Mouse (Mus musculus) forebrain, embryonic 15.5 days (tissue): ENCODE measurements around the gene Pax2. TPM values are rescaled to one million over a fixed set of nuclear protein-coding genes. Genes with fewer than 3 reads are reported as not detected.
"Not testable (repeated sequence)": the region's sequence is repeated elsewhere in the genome, so short reads cannot be mapped to it uniquely, and the experiment has no call there.

Experiments used
- ATAC-seq: fragments of 200-750 bp; cut with Nextera tagmentation; replicated peaks from 2 replicates; pipeline ENCODE4 v1.8.0; 2017; ENCODE audit warnings: mild to moderate bottlenecking, moderate TSS enrichment, moderate library complexity
- H3K27ac ChIP-seq: fragments of 300-500 bp; sonication (generic); replicated peaks from 2 replicates; pipeline ENCODE4 v1.5.1; 2015; ENCODE audit warnings: mild to moderate bottlenecking, inconsistent platforms
- H3K27me3 ChIP-seq: fragments of 300-500 bp; sonication (generic); 2 replicates; pipeline ENCODE4 v1.6.1; 2015; ENCODE audit warnings: inconsistent platforms
- H3K36me3 ChIP-seq: fragments of 300-500 bp; sonication (generic); 2 replicates; pipeline ENCODE4 v1.6.1; 2015; ENCODE audit warnings: mild to moderate bottlenecking, inconsistent platforms
- H3K4me1 ChIP-seq: fragments of 300-500 bp; sonication (generic); 2 replicates; pipeline ENCODE4 v1.6.1; 2015; ENCODE audit warnings: inconsistent platforms
- H3K4me2 ChIP-seq: fragments of 300-500 bp; sonication (generic); replicated peaks from 2 replicates; pipeline ENCODE4 v1.6.1; 2015; ENCODE audit warnings: mild to moderate bottlenecking, inconsistent platforms
- H3K4me3 ChIP-seq: fragments of 300-500 bp; sonication (generic); 2 replicates; pipeline ENCODE4 v1.5.1; 2015; ENCODE audit warnings: mild to moderate bottlenecking, inconsistent platforms
- H3K9ac ChIP-seq: fragments of 300-500 bp; sonication (generic); replicated peaks from 2 replicates; pipeline ENCODE4 v1.6.1; 2015; ENCODE audit warnings: mild to moderate bottlenecking, inconsistent platforms
- H3K9me3 ChIP-seq: fragments of 300-500 bp; sonication (generic); 2 replicates; pipeline ENCODE4 v1.6.1; 2016; ENCODE audit warnings: inconsistent platforms
- WGBS: fragments of 180-500 bp; shearing (Covaris S2); methylation state at CpG from one replicate; pipeline ENCODE4 v1.1.7; 2015; ENCODE audit warnings: mixed read lengths; 5-methylcytosine and 5-hydroxymethylcytosine counted together
- polyA plus RNA-seq: library from polyadenylated mRNA; unstranded; fragments of >200 nt; fragmentation: Nextera tagmentation; extraction: Ambion mirVana; gene quantifications from 2 replicates; pipeline ENCODE4 v1.2.1, GENCODE M21; 2015

Gene Pax2
- polyA plus RNA-seq, 1 experiment from 2014 or later, result 0.09 TPM

DNA sequence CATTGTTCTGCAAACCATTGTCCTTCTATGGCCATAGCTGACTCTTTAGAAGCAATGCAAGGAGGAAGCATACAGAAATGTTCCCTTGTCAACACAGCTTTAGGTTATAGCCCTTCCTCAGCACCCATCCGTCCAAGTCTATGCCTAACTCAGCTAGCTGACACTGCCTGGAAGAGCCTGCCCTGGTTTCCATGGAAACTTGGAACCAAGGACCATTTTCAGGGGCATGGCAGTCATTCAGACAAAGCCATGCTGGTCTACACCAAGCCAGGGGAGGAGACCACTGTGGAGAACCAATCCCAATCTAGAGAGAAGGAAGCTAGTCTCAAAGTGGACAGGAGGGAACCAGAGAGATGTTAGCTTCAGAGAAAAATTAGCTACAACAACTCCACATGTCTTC, 77.5 kb downstream of the Pax2 start:
- WGBS, result 37% methylated on average over 1 of the region's 1 CpGs
- Histone ChIP-seq H3K4me1 (peaks cover 26% of the 10 kb centered on the region), H3K27ac (no peak overlapping the region), H3K27me3 (peaks cover 69% of the 10 kb centered on the region), H3K4me3 (no peak overlapping the region), H3K9ac (no peak overlapping the region), H3K36me3 (no peaks in the 10 kb centered on the region), H3K4me2 (no peak overlapping the region), H3K9me3 (no peaks in the 10 kb centered on the region)
- no peak for ATAC-seq

DNA sequence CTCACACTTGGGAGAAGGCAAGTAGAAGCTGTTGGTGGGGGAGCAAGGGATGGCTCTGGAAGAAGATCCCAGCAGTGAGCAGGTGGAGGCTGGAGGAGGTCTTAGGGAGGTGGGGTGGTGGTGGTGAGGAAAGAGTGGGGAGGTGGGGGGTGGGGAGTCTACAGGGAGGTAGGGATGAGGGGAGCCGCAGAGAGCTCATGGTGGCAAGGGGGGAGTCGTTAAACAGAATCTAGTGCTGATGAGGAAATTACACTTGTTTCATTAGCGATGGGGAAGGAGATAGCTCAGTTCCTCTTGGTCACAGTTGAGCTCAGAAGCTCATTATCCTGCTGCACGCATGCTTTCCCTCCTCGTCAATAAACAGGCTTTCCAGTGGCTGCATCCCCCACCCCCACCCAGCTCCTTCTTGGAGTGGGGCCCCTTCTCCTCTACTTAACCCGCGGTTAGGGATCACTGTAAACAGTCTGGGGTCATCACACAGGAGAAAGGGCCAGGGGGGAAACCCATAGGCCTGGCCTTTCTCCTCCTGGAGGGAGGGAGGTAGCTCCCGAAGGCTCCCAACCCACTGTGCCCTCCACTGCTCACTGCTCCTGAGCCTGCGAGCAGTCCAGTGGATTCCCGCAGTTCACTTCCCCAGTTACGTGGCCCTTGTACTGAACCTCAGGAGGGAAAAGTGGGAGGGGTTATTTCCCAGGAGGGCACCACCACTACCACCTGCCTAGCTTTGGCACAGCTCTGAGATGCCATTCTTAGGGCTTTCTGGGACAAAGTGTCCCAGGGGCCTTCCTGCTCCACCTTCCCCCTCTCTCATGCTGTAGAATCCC, 78.6 kb downstream of the Pax2 start:
- no peak for ATAC-seq
- Histone ChIP-seq H3K4me3 (no peak overlapping the region), H3K27me3 (peaks cover 79% of the 10 kb centered on the region), H3K9ac (no peak overlapping the region), H3K27ac (no peak overlapping the region), H3K9me3 (no peaks in the 10 kb centered on the region), H3K4me1 (peaks cover 26% of the 10 kb centered on the region), H3K4me2 (no peak overlapping the region), H3K36me3 (no peaks in the 10 kb centered on the region)
- WGBS, result 10% methylated on average over 11 of the region's 11 CpGs

DNA sequence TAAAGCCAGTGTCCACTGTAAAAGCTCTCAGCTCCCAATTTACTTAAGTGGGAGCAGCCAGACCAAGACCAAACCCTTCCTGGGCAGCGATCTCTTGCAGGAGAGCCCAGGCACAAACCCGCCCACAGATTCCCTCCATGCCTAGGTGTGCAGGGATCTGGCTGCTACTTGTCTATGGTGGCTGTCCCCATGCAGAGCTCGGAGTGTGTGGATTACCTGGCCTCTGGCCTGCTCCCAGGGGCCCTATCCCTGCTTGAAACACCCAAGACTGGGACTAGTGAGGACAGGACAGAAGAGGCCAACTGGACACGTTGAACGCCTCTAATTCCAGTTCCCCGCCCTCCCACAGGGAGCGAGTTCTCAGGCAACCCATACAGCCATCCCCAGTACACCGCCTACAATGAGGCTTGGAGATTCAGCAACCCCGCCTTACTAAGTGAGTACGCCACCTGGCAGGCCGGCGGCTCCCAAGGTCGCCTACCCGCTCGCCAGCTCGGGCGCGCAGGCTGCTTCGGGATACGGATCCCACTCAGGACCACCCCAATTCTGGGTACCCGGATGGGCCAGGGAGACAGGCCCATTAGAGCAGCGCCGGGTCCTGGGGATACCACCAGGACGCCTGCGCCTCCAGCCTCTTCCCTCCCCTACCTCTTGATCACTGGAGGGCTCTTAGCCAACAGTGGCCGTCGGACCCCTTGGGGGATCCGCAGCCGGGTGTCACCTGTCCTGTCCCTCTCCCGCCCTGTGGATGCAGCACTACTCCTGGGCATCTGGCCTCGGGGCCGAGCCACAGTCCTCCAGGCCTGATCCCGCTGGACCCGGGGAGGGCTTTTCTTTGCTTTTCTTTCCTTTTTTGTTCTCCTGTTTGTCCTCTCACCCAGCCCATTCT, 79.4 kb downstream of the Pax2 start:
- WGBS, result 5% methylated on average over 34 of the region's 34 CpGs
- Histone ChIP-seq H3K4me1 (peaks cover 26% of the 10 kb centered on the region), H3K4me3 (peak overlapping the region; percentile 42), H3K9ac (peak overlapping the region; percentile 39; the same call in 1 of the 2 replicates), H3K4me2 (peak overlapping the region; percentile 80), H3K9me3 (no peaks in the 10 kb centered on the region), H3K27ac (no peak overlapping the region), H3K36me3 (no peaks in the 10 kb centered on the region), H3K27me3 (peaks cover 86% of the 10 kb centered on the region)
- no peak for ATAC-seq

DNA sequence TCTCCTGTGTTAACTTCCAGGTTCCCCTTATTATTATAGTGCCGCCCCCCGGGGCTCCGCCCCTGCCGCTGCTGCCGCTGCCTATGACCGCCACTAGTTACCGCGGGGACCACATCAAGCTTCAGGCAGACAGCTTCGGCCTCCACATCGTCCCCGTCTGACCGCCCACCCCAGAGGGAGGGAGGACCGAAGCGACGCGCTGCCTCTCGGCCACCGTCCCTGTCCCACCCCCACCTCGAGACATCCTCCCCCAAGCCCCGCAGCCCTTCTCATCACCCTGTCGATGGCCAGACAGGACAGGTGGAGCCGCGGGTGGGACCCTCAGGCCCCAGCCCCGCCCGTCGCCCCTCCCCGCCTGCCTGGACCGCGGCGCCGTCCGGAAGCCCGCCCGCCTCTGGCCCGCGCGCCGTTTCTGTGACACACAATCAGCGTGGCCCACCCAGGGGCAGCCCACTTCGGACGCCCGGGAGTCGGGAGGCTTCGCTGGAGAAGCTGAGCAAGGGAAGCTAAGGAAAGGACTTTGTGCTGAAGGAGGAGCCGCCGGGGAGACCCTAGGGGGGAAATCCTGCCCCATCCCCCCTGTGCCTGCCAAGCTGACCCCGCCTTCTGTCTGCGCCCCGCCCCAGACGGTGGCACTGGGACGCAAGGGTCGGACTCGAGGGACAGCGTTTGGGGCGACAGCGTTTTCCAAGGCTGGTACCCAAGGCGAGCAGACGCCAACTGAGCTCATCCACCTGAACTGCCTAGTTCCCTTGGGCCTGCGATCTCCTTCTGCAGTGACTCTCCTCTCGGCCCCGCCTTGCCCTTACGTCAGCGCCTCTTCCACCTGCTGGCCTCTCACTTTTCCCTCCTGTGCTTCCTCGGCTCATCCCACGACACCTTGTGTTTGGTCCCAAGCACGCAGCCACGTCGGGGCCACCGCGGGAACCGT, 80.4 kb downstream of the Pax2 start:
- H3K27me3 ChIP-seq, result peaks cover 83% of the 10 kb centered on the region
- no peaks in the 10 kb centered on the region for H3K36me3 ChIP-seq
- no peak overlapping the region for H3K27ac ChIP-seq
- 0 out of 2 replicates have a peak, but pooled peaks have one; percentile 35 for ATAC-seq
- H3K4me3 ChIP-seq, result peak overlapping the region; percentile 42
- H3K9ac ChIP-seq, result peak overlapping the region; percentile 39
- peak overlapping the region; percentile 80 for H3K4me2 ChIP-seq
- under 1% methylated on average over 71 of the region's 71 CpGs for WGBS
- H3K9me3 ChIP-seq, result no peaks in the 10 kb centered on the region
- H3K4me1 ChIP-seq, result peaks cover 26% of the 10 kb centered on the region

DNA sequence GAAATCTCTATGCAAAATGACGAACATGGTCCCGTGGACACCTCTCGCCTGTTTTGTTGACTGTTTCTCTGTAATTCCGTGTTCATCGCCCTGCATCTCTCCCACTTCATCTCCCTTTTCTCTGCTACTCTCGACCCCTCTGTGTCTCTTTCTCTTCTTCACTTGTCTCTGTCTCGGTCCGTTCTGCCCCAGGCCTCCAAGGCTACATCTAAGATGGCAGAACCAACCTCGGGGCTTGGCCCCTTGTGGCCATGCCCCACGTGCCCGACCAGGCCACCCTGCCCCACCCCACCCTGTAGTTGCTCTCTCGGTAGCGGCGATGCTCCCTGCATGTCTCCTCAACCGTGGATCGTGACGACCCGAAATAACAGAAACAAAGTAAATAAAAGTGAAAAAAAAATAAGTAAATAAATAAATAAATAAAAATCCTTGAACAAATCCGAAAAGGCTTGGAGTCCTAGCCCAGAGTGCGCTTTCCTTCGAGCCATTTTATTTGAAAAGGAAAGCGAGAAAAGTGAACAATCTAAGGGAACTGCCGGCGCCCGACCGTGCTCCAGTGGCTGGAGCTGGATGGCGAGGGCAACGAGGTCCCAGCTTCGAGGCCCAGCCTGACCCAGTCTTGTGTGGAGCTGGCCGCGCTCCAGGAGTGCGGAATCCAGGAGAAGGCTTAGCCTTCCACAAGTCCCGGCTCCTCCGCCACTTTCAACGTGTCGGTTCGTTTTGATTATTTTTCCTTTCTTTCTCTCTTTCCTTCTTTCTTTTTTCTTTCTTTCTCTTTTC, 81.8 kb downstream of the Pax2 start:
- peak overlapping the region; percentile 0; the same call in 1 of the 2 replicates for H3K4me3 ChIP-seq
- peaks cover 71% of the 10 kb centered on the region for H3K27me3 ChIP-seq
- peaks cover 26% of the 10 kb centered on the region for H3K4me1 ChIP-seq
- H3K9me3 ChIP-seq, result no peaks in the 10 kb centered on the region
- no peak overlapping the region for H3K9ac ChIP-seq
- WGBS, result 1% methylated on average over 37 of the region's 37 CpGs
- ATAC-seq, result no peak
- peak overlapping the region; percentile 80; the same call in 1 of the 2 replicates for H3K4me2 ChIP-seq
- H3K27ac ChIP-seq, result no peak overlapping the region
- no peaks in the 10 kb centered on the region for H3K36me3 ChIP-seq

DNA sequence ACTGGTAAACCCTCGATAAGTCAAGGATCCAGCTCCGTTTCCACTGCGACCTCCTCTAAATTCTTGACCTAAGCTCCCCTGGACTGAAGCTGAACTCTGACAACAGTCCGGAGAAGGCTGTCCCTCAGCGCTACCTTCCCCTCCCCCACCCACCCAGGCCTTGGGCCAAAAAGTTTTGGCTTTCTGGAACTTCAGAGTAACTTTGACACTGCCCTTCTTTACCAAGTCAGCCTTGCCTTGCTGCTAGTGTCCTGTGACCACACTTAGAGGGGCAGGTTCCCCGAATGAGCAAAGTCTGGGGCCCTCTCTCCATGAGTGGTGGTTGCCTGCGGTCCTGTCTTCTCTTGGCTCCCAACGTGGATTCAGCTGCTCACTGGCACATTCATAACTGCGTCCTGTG, 82.5 kb downstream of the Pax2 start:
- no peak overlapping the region for H3K4me2 ChIP-seq
- no peak overlapping the region for H3K4me3 ChIP-seq
- H3K27me3 ChIP-seq, result peaks cover 65% of the 10 kb centered on the region
- H3K9ac ChIP-seq, result no peak overlapping the region
- no peak for ATAC-seq
- 18% methylated on average over 9 of the region's 9 CpGs for WGBS
- peaks cover 26% of the 10 kb centered on the region for H3K4me1 ChIP-seq
- no peaks in the 10 kb centered on the region for H3K36me3 ChIP-seq
- no peak overlapping the region for H3K27ac ChIP-seq
- no peaks in the 10 kb centered on the region for H3K9me3 ChIP-seq

DNA sequence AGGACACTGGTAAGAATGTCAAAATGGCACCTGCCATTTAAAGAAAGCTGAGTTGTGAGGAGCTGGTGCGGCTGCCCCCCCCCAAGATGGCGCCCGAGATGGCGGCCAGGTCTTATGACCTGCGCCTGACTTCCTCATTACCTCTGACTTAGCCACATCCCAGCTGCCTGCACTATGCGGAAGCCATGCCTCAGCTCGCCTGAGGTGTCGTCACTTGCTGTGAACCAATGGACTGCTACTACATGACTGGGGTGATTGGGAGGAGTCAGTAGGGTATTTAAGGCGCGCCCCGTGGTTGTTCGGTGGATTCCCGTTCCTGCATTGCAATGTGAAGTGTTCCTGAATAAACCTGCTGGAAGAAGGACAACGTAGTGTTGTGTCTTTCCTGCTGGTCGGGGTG, 86.8 kb downstream of the Pax2 start:
- not testable (repeated sequence) for H3K36me3 ChIP-seq, H3K4me2 ChIP-seq, H3K4me3 ChIP-seq, H3K4me1 ChIP-seq, ATAC-seq, H3K9me3 ChIP-seq, H3K27ac ChIP-seq, H3K9ac ChIP-seq
- H3K27me3 ChIP-seq, result peaks cover 24% of the 10 kb centered on the region
- WGBS, result 93% methylated on average over 15 of the region's 15 CpGs

DNA sequence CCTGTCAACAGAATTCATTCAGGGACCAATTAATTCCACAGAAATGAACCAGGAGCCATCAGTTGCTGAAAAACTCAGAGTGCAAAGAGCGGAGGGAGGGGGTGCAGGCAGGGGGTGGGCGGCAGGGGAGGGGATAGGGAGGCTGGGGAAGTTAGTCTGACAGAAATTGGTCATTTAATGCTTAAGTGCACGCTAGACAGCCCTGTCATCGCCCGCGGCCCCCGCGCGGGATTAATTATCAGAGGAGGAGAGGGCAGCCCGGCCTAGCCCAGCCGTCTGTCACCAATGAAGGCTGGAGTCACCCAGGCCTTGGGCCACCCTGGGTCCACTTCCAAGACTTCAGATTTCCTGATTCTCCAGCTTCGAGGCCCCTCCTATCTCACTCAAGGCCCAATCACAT, 93.6 kb downstream of the Pax2 start:
- H3K4me3 ChIP-seq, result no peak overlapping the region
- no peak for ATAC-seq
- H3K27me3 ChIP-seq, result no peaks in the 10 kb centered on the region
- H3K9ac ChIP-seq, result no peak overlapping the region
- WGBS, result 76% methylated on average over 12 of the region's 12 CpGs
- no peaks in the 10 kb centered on the region for H3K36me3 ChIP-seq
- H3K27ac ChIP-seq, result no peak overlapping the region
- no peak overlapping the region for H3K4me2 ChIP-seq
- H3K9me3 ChIP-seq, result no peaks in the 10 kb centered on the region
- no peaks in the 10 kb centered on the region for H3K4me1 ChIP-seq

DNA sequence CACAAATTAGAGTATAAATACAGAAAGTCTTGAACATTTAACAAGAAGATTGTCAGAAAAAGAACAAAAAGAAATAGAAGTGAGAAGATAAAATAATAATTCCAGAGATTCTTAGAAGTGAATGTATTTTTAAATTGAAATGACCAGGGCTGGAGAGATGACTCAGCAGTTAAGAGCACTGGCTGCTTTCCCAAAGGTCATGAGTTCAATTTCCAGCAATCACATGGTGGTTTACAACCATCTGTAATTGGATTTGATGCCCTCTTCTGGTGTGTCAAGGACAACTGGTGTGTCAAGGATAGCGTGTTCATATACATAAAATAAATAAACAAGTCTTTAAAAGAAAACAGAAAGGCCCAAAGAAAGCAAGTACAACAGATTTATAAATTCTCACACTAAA, 102.8 kb downstream of the Pax2 start:
- Histone ChIP-seq H3K9ac (no peak overlapping the region), H3K27ac (no peak overlapping the region), H3K9me3 (no peaks in the 10 kb centered on the region), H3K4me3 (no peak overlapping the region), H3K27me3 (no peaks in the 10 kb centered on the region), H3K36me3 (no peaks in the 10 kb centered on the region), H3K4me1 (no peaks in the 10 kb centered on the region), H3K4me2 (no peak overlapping the region)
- 88% methylated on average over 1 of the region's 1 CpGs for WGBS
- no peak for ATAC-seq

DNA sequence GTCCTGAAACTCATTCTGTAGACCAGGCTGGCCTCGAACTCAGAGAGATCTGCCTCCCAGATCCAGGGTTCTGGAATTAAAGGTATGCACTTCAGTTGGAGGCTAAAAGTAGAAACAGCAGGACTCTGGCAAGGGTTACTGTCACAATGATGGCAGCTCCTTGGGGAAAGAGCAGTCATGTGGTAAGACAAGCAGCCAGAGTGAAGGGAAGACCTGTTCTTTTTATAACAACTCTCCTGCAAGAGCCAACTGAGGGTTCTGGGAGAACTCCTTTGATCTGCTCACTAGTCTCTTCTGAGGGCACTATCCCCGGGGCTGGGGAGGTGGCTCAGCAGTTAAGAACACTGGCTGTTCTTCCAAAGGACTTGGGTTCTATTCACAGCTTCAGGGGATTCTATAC, 112.9 kb downstream of the Pax2 start:
- Histone ChIP-seq H3K4me2 (no peak overlapping the region), H3K9me3 (no peaks in the 10 kb centered on the region), H3K36me3 (no peaks in the 10 kb centered on the region), H3K27me3 (0 out of 2 replicates have a peak, but pooled peaks cover 7% of the 10 kb centered on the region), H3K27ac (no peak overlapping the region), H3K9ac (no peak overlapping the region), H3K4me3 (no peak overlapping the region), H3K4me1 (no peaks in the 10 kb centered on the region)
- ATAC-seq, result no peak
- 73% methylated on average over 2 of the region's 2 CpGs for WGBS
